Mouse (Mus musculus) right cerebral cortex, postnatal 36 days (tissue): ENCODE data around the gene Dtx3.
"Not testable (repeated sequence)": the region's sequence is repeated elsewhere in the genome, so short reads cannot be mapped to it uniquely, and the experiment has no call there.

ENCODE experiments used
- DNase-seq, 2 experiments: peaks; one replicate each; pipeline ENCODE4 v3.0.0; 2022; ENCODE audit warnings: low spot score in 2 of 2, mixed read lengths in 1 of 2

The Dtx3 gene

GRCm38 (mm10) chr10:127204589-127204988 lies 9.1 kb upstream of the Dtx3 start:
- DNase-seq, result no peak

- DNase-seq, result no peak
Observed at GRCm38 (mm10) chr10:127203106-127203505, 7.6 kb upstream of the Dtx3 start.

- no peak for DNase-seq
Observed at GRCm38 (mm10) chr10:127200279-127200678, 4.8 kb upstream of the Dtx3 start.

- DNase-seq, result no peak
Observed at GRCm38 (mm10) chr10:127199474-127199873, 3.9 kb upstream of the Dtx3 start.

- no peak for DNase-seq
Observed at GRCm38 (mm10) chr10:127199068-127199467, 3.5 kb upstream of the Dtx3 start.

GRCm38 (mm10) chr10:127198492-127198891 lies 3.0 kb upstream of the Dtx3 start:
- no peak for DNase-seq

GRCm38 (mm10) chr10:127197505-127198110 lies 2.1 kb upstream of the Dtx3 start:
- DNase-seq, result no peak

- no peak for DNase-seq
Observed at GRCm38 (mm10) chr10:127197104-127197503, 1.6 kb upstream of the Dtx3 start.

GRCm38 (mm10) chr10:127196392-127196791 lies 864 bp upstream of the Dtx3 start:
- peak in 1 of 2 experiments; percentile 68 for DNase-seq

GRCm38 (mm10) chr10:127194428-127195327 lies 850 bp downstream of the Dtx3 start:
- peak in 1 of 2 experiments; percentile 48 for DNase-seq

- DNase-seq, result no peak
Observed at GRCm38 (mm10) chr10:127193011-127193410, 2.5 kb downstream of the Dtx3 start.

- DNase-seq, result not testable (repeated sequence)
Observed at GRCm38 (mm10) chr10:127192057-127192328, 3.5 kb downstream of the Dtx3 start.

- DNase-seq, result no peak
Observed at GRCm38 (mm10) chr10:127191191-127192056, 4.1 kb downstream of the Dtx3 start.

- DNase-seq, result no peak
Observed at GRCm38 (mm10) chr10:127190398-127191190, 4.9 kb downstream of the Dtx3 start.

- DNase-seq, result no peak
Observed at GRCm38 (mm10) chr10:127189651-127190381, 5.7 kb downstream of the Dtx3 start, which contains the start of gene Arhgef25. Gene Arhgef25 (minus strand): TSS chr10:127190083.

GRCm38 (mm10) chr10:127189116-127189650 lies 6.3 kb downstream of the Dtx3 start:
- DNase-seq, result no peak

- DNase-seq, result peak in 1 of 2 experiments; percentile 43
Observed at GRCm38 (mm10) chr10:127188465-127189115, 6.9 kb downstream of the Dtx3 start.

- DNase-seq, result no peak
Observed at GRCm38 (mm10) chr10:127188079-127188453, 7.5 kb downstream of the Dtx3 start.

- DNase-seq, result peak; percentile 79 to 83
Observed at GRCm38 (mm10) chr10:127187371-127188078, 8.0 kb downstream of the Dtx3 start.
